Mouse (Mus musculus) adrenal gland, adult 18-20 months (tissue): ENCODE measurements around the gene Nedd8. TPM values are rescaled to one million over a fixed set of nuclear protein-coding genes. Genes with fewer than 3 reads are reported as not detected.

Experiments
- DNase-seq, 2 experiments: peaks; one replicate each; pipeline ENCODE4 v3.0.0; 2021 to 2022; ENCODE audit warnings: low spot score in 2 of 2
- long read RNA-seq, 2 experiments: library from polyadenylated mRNA; stranded (forward); transcript quantifications; one replicate each; pipeline ENCODE4 v2.0.0; 2021
- total RNA-seq, 2 experiments: library from RNA; stranded (reverse); gene quantifications; 1 replicate in 1 of 2; 2 replicates in 1 of 2; pipeline ENCODE4 v1.2.3; 2021

Nedd8 gene
- 100 to 1,000 TPM; 312 to 368 TPM for total RNA-seq
- long read RNA-seq, experiment 1, transcript Nedd8-201 (4 exons, 824 nt), result major isoform, 40 of 41 reads
- long read RNA-seq, experiment 1, partial matches to known transcripts, result 0 of 41 reads
- long read RNA-seq, experiment 1, other reads (novel, unspliced or antisense), result 1 of 41 reads
- long read RNA-seq, experiment 2, transcript Nedd8-201 (4 exons, 824 nt), result major isoform, 209 of 221 reads
- long read RNA-seq, experiment 2, partial matches to known transcripts, result 7 of 221 reads
- long read RNA-seq, experiment 2, other reads (novel, unspliced or antisense), result 3 of 221 reads

DNA sequence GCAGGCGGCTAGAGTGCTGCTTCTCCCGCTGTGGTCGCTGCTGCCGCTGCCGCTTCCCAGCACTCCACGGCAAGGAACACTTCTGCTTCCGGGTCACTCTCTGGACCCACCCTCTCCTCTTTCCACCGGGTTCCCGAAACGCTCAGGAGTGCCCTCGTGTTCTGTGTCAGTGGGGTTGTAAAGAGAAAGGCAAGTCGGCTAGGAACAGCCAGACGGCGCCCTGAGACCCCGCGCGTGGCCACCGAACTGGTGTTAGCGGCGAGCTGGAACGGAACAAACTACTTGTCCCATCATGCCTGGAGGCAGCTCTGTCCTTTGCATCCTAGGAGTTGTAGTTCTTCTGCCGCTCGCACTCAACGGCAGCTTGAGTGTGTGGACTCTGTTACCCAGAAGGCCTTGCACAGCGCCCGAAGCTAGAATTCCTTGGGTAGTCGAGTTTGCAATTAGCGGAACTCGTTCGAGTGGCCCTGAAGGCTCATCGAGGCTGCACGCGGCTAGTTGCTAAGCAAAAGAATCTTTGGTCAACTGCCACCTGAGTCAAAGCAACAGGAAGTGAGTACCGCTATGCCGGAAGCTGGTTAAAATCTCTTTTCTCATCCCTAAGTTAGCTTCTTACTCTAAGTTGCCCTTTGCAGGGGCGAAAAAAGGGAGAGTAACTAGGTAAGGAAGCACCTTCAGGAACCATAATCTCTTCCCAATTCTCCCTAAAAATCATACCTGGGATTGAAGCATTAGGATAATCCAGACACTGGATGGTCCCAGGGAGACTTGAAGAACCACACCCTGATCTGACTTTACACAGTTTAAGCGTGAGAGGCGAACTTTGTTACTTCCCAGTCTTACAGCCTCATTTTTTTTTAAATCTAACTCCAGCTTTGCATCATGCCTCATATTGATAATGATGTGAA, at the start of gene Nedd8, which contains the start of gene Gmpr2:
Gene Nedd8 (minus strand): TSS at position 292 of the 908 bp plus-strand sequence.
Gene Gmpr2 (plus strand): TSS at position 109 of the 908 bp plus-strand sequence.
- DNase-seq, result peak; percentile 73 to 85

- no peak for DNase-seq
These were observed 49.2 kb upstream of the Nedd8 start for GRCm38 (mm10) chr14:55721076-55721475.

GRCm38 (mm10) chr14:55720666-55721065, 48.7 kb upstream of the Nedd8 start:
- DNase-seq, result no peak

GRCm38 (mm10) chr14:55719737-55720136, 47.8 kb upstream of the Nedd8 start:
- DNase-seq, result no peak

DNA sequence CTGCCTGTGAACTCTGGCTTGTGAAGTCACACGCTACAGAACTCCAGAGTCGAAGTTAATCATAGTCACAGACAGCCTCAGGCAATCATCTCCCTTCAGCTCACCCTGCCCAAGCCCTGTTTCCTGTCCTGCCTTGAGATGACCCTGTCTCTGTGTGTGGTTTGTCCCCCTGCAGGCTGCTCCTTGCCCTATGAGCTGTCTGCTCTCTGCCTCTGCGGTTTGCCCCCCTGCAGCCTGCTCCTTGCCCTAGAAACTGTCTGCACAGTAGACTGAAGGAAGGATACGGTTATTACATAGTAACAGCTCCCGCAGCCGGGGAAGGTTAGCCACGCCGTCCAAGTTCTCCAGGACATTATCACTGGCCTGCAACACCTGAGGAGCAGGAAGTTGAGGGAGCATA, 45.0 kb upstream of the Nedd8 start:
- DNase-seq, result no peak

GRCm38 (mm10) chr14:55716271-55716670, 44.3 kb upstream of the Nedd8 start:
- DNase-seq, result no peak

- no peak for DNase-seq
These were observed 43.0 kb upstream of the Nedd8 start for GRCm38 (mm10) chr14:55714893-55715292.

DNA sequence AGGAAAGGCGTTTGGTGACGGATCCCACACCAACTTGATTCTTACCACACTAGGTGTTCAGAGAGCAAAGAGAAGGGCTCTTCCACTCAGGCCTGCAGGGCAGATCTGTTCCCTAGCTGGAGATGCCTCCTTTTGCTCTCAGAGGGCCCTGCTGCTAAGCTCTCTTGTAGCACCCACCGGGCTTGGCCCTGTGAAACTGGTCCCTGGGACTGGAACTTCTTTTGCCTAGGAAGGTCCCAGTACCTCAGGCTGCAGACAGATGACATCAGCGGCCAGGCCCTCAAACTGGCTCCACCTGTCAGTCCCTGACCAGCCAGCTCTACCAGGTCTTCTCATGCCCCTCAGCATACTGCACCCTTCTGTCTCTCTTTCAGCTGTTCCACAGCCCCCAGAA, 41.8 kb upstream of the Nedd8 start, which contains the start of gene Tgm1:
Gene Tgm1 (minus strand): TSS at position 198 of the 394 bp plus-strand sequence.
- DNase-seq, result no peak

DNA sequence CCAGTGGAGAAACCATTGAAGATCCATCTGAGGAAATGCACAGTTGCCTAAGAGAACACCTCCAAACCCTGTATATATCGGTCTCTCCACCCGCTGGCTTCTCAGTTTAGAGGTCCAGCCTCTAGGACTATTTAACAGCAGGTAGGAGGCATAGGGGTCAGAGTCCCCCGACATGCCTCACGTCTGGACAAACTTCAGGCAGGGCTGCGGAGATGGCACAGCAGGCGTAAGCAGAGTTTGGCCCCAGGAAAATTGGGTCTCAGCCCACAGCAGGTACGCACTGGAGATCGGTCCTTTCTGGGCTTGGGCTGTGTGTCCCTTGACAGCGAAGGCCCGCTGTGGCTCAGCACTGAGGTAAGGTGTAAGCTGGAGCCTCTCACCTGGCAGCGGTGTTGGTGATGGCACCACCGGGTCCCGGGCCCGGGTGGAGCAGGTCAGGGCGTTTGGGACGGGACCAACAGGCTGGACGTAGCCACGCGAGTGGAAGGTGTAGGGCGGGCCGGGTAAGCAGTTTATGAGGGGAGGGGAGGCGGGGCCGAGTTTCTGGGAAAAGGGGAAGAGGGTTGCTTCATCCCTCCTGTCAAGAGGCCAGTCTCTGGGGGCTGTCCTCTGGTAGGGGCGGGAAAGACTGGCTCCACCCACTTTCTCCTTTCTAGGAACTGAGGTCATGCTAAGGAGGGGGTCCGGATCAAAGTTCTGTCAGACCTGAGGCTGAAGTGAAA, 41.2 kb upstream of the Nedd8 start:
- no peak for DNase-seq

DNA sequence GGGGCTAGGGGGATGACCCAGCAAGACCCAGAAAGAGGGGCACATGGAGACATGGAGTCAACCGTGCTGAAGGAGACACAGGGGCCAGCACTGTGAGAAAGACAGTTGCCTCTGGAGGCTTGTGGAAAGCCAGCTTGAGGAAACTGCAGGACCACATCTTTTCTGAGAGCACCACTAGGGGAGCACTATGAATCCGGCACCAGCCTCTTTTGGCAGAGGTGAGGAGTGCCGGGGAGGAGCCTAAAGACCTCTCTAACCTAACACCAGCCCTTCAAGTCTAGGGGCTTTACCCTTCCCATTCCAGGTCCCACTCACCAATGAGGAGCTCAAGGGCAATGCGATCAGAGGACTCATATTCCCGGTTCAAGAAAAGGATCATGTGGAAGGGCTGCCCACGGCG, 39.9 kb upstream of the Nedd8 start:
- DNase-seq, result no peak

DNA sequence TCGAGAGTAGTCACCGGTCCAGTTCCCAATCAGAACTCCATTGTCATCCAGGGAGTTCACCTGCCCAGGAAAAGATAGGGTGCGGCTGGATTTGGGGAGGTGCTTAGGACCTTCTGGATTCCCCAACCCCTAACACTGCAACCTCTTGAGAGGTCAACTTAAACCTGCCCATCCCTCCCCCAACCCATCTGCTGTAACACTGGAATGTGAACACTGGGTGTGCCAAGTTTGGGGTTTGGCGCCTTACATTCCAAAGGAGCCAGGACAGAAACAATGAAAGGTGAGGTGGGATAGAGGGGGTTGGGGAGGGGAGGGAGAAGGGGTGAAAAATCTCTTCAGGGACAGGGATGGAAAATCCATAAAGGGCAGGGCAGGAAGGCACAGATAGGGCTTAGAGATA, 37.6 kb upstream of the Nedd8 start:
- DNase-seq, result no peak

DNA sequence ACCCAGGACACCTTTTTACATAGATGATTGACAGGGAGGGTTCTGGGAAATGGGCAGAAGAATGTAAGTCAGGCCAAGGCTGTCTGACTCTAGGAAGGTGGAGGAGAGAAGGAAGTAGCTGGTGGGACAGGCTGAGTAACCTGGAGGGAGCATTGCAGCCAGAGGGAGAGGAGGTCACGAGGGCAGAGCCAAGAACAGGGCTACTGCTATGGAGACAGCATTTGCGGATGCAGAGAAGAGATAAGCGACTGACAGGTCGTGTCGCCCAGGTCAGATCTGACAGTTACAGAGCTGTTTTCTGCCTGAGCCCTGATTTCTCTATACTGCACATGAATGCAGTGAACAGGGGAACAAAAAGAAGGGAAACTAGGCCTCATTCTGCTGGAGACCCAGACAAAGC, 35.5 kb upstream of the Nedd8 start:
- DNase-seq, result no peak

DNA sequence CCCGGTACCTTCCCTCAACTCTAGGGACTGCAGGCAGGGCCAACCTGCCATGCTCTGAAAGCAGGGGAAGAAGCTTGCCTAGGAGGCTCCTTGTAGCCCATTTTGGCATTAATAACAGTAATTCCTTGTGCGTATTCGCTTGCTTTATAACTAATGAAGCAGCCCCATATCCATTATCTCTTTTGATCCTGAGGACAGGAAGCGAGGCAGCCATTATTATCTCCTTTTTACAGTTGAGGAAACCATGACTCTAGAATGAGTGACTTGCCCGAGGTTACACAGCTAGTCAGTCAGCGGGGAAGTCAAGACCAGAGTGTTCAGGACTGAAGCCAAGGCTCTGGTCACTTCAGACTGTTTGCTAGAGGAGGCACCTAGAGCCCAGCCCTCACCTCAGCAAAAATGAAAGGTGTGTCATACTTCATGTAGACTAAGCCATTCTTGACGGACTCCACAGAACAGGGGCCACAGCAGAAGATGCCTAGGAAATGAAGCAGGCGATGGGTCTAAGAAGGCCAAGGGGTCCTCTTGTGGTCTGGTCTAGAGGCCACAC, 34.2 kb upstream of the Nedd8 start:
- no peak for DNase-seq

GRCm38 (mm10) chr14:55702761-55703160, 30.8 kb upstream of the Nedd8 start:
- no peak for DNase-seq

DNA sequence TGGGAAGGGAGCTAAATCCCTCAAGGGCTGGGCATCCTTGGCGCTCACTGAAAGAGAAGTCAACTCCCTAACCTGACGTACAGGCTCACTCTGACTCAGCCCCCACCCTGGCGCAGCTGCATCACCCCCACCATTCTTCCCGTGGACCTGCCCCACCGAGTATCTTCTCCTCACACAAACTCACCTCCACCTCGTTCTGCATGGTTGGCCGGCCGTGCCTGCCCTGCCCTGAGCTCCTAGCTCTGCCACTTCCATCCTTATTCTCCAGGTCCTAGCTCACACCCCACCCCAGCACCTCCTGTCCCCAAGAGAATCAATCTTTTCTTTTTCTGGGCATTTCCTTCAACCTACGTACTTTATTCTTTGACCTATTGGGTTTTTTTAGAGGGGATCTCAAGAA, 29.2 kb upstream of the Nedd8 start:
- no peak for DNase-seq

DNA sequence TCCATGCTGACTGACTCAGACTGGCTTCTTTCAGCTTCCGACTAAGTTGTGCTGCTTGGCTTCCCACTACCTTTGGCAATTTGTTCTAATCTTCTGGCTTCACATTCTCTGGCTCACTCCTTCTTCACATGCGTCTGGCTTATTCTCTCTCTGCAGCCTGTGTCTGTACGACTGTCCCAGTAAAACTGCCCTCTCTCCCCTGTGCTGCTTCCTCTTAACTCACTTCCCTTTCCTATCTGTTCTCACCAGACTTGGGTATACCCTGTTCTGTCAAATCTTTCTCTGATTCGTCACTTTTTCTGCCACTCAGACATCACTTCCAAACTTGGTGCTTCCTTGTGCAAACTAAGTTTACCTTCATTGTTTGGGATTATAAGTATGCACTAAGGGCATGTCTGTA, 25.3 kb upstream of the Nedd8 start:
- no peak for DNase-seq

- DNase-seq, result no peak
These were observed 17.5 kb upstream of the Nedd8 start for GRCm38 (mm10) chr14:55689433-55689832.

DNA sequence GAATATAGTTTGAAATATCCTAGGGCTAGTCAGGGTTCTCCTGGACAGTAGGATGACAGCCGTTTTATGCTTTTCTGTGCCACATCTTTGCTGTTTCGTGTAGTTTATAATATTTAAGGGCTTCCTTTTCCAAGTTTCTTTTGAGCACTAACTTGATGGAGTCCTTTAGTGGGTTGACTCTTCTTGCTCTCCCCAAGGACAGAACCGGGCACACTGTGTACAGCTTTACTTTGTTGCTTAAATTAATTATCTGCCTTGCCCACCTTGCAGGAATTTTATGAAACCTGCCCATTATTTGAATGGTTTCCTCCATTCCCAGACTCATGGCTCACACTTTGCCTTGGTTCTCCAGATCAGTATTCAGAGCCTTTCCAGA, 10.2 kb upstream of the Nedd8 start:
- DNase-seq, result no peak

GRCm38 (mm10) chr14:55681160-55682117, 9.5 kb upstream of the Nedd8 start, which contains the start of gene Tinf2:
Gene Tinf2 (minus strand): TSS chr14:55681820.
- peak; percentile 92 to 94 for DNase-seq

- DNase-seq, result no peak
These were observed 5.7 kb upstream of the Nedd8 start for GRCm38 (mm10) chr14:55677615-55678014.
